Mouse (Mus musculus) forebrain, embryonic 16.5 days (tissue): ENCODE measurements around the gene Csta1. TPM values are rescaled to one million over a fixed set of nuclear protein-coding genes. Genes with fewer than 3 reads are reported as not detected.

Experiments
- ATAC-seq: fragments of 200-750 bp; cut with Nextera tagmentation; 2 replicates; pipeline ENCODE4 v1.8.0; 2017; ENCODE audit warnings: mild to moderate bottlenecking, moderate library complexity
- H3K27ac ChIP-seq: fragments of 300-500 bp; sonication (generic); 2 replicates; pipeline ENCODE4 v1.5.1; 2014; ENCODE audit warnings: low read length, control low read depth
- H3K27me3 ChIP-seq: fragments of 300-500 bp; sonication (generic); replicated peaks from 2 replicates; pipeline ENCODE4 v1.6.1; 2014; ENCODE audit warnings: low read length; ENCODE audit not compliant: control insufficient read depth, insufficient read depth
- H3K36me3 ChIP-seq: fragments of 300-500 bp; sonication (generic); 2 replicates; pipeline ENCODE4 v1.6.1; 2014; ENCODE audit not compliant: control insufficient read depth, insufficient read depth
- H3K4me1 ChIP-seq: fragments of 300-500 bp; sonication (generic); replicated peaks from 2 replicates; pipeline ENCODE4 v1.6.1; 2014; ENCODE audit warnings: low read length; ENCODE audit not compliant: control insufficient read depth, insufficient read depth
- H3K4me2 ChIP-seq: fragments of 300-500 bp; sonication (generic); 2 replicates; pipeline ENCODE4 v1.6.1; 2014; ENCODE audit warnings: mild to moderate bottlenecking, low read length, control low read depth
- H3K4me3 ChIP-seq: fragments of 300-500 bp; sonication (generic); replicated peaks from 2 replicates; pipeline ENCODE4 v1.5.1; 2014; ENCODE audit warnings: mild to moderate bottlenecking, low read length, control low read depth
- H3K9ac ChIP-seq: fragments of 300-500 bp; sonication (generic); replicated peaks from 2 replicates; pipeline ENCODE4 v1.6.1; 2014; ENCODE audit warnings: low read depth, low read length, control low read depth
- H3K9me3 ChIP-seq: fragments of 300-500 bp; sonication (generic); 2 replicates; pipeline ENCODE4 v1.6.1; 2016; ENCODE audit warnings: low read length; ENCODE audit not compliant: control insufficient read depth
- WGBS: fragments of 180-500 bp; shearing (Covaris S2); extraction: QIAGEN DNeasy Blood & Tissue Kit; methylation state at CpG from one replicate; pipeline ENCODE4 v1.1.7; 2014; 5-methylcytosine and 5-hydroxymethylcytosine counted together
- polyA plus RNA-seq: library from polyadenylated mRNA; unstranded; fragments of >200 nt; fragmentation: Nextera tagmentation; extraction: Ambion mirVana; gene quantifications from 2 replicates; pipeline ENCODE4 v1.2.1, GENCODE M21; 2015

Csta1 gene
- polyA plus RNA-seq, 1 experiment from 2014 or later = not detected

GRCm38 (mm10) chr16:36072410-36073011, 58.5 kb downstream of the Csta1 start:
- 30% methylated on average over 8 of the region's 8 CpGs for WGBS
- ATAC-seq = no peak
- peak overlapping the region; percentile 100 for H3K27ac ChIP-seq
- no peaks in the 10 kb centered on the region for H3K27me3 ChIP-seq
- H3K4me1 ChIP-seq = peaks cover 29% of the 10 kb centered on the region
- peak overlapping the region; percentile 89 for H3K4me2 ChIP-seq
- no peaks in the 10 kb centered on the region for H3K9me3 ChIP-seq
- H3K36me3 ChIP-seq = no peaks in the 10 kb centered on the region
- peak overlapping the region; percentile 91 for H3K4me3 ChIP-seq
- peak overlapping the region; percentile 90 for H3K9ac ChIP-seq

- peak; percentile 97 for ATAC-seq
- Histone ChIP-seq H3K9ac (peak within 1 kb of the TSS; percentile 90), H3K27me3 (no peaks in the 10 kb centered on the region), H3K4me1 (peaks cover 29% of the 10 kb centered on the region), H3K27ac (peak within 1 kb of the TSS; percentile 100), H3K36me3 (no peaks in the 10 kb centered on the region), H3K4me2 (peak within 1 kb of the TSS; percentile 89), H3K9me3 (no peaks in the 10 kb centered on the region), H3K4me3 (peak within 1 kb of the TSS; percentile 91)
- WGBS = under 1% methylated on average over 80 of the region's 81 CpGs
Measured at GRCm38 (mm10) chr16:36071450-36072379, 59.3 kb downstream of the Csta1 start, which contains the start of the genes Fam162a and Ccdc58. TSS of gene Fam162a (minus strand) at chr16:36071594. TSS of gene Ccdc58 (plus strand) at chr16:36071685.

- Histone ChIP-seq H3K4me2 (peak overlapping the region; percentile 89), H3K4me3 (peak overlapping the region; percentile 91), H3K27me3 (no peaks in the 10 kb centered on the region), H3K27ac (peak overlapping the region; percentile 100), H3K4me1 (peaks cover 29% of the 10 kb centered on the region), H3K9ac (peak overlapping the region; percentile 90), H3K9me3 (no peaks in the 10 kb centered on the region), H3K36me3 (no peaks in the 10 kb centered on the region)
- no peak for ATAC-seq
- WGBS = 0% methylated on average over 16 of the region's 16 CpGs
Measured at GRCm38 (mm10) chr16:36071071-36071449, 60.0 kb downstream of the Csta1 start.

Other genes with a start within 250 kb of the Csta1 start
- gene Parp9, start 192.8 kb downstream of the Csta1 start, polyA plus RNA-seq = 2.3 and 2.5 TPM in 2 replicates
- 1.7 and 2.4 TPM in 2 replicates for gene Dtx3l, start 192.1 kb downstream of the Csta1 start, polyA plus RNA-seq
- 85.5 and 88.4 TPM in 2 replicates for gene Kpna1, start 152.5 kb downstream of the Csta1 start, polyA plus RNA-seq
- 14.4 and 15.5 TPM in 2 replicates for gene Wdr5b, start 90.1 kb downstream of the Csta1 start, polyA plus RNA-seq
- 144 and 171 TPM in 2 replicates for gene Fam162a, start 59.6 kb downstream of the Csta1 start, polyA plus RNA-seq
- 35.0 and 36.3 TPM in 2 replicates for gene Ccdc58, start 59.6 kb downstream of the Csta1 start, polyA plus RNA-seq
- not detected in 2 replicates for gene Stfa2l1, start 25.6 kb upstream of the Csta1 start, polyA plus RNA-seq
- gene Gm5483, start 53.0 kb upstream of the Csta1 start, polyA plus RNA-seq = 0.96 TPM in 1 of 2 replicates, not detected in the other
- not detected in 2 replicates for gene Gm5416, start 79.2 kb upstream of the Csta1 start, polyA plus RNA-seq
- gene 2010005H15Rik, start 90.2 kb upstream of the Csta1 start, polyA plus RNA-seq = not detected in 2 replicates
- 0.62 TPM in 1 of 2 replicates, not detected in the other for gene Stfa1, start 145.7 kb upstream of the Csta1 start, polyA plus RNA-seq
- not detected in 2 replicates for gene BC117090, start 203.1 kb upstream of the Csta1 start, polyA plus RNA-seq
- gene BC100530, start 236.5 kb upstream of the Csta1 start, polyA plus RNA-seq = 1.2 TPM in 1 of 2 replicates, not detected in the other